Mouse (Mus musculus) mouse trophoblast stem cell (cell line): ENCODE data around the gene Eps8.

Source experiments
- in situ Hi-C, 2 experiments: fragments of 300-500 bp; cut with MseI, MboI; formaldehyde crosslinking; loops; 2 replicates in 1 of 2; 3 replicates in 1 of 2; pipeline ENCODE4 v1.15.1; 2025

The Eps8 gene

DNA sequence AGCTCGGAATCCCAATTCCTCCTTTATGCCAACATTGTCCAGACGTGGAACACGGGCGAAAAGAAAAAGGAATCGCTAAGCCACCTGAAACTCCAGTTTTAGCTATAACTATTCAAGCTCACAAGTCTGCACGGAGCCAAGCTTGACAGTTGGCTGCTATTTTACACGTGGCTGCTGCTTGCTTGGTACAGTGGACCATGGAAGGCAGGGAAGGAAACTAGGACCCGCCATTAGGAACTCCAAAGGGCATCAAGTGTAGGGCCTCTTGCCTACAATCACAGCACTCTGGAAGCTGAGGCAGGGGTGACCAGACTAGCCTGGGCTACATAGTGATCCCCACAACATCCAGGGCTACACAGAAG is 134.4 kb downstream of the Eps8 start:
- in situ Hi-C loops, result no loop called here

DNA sequence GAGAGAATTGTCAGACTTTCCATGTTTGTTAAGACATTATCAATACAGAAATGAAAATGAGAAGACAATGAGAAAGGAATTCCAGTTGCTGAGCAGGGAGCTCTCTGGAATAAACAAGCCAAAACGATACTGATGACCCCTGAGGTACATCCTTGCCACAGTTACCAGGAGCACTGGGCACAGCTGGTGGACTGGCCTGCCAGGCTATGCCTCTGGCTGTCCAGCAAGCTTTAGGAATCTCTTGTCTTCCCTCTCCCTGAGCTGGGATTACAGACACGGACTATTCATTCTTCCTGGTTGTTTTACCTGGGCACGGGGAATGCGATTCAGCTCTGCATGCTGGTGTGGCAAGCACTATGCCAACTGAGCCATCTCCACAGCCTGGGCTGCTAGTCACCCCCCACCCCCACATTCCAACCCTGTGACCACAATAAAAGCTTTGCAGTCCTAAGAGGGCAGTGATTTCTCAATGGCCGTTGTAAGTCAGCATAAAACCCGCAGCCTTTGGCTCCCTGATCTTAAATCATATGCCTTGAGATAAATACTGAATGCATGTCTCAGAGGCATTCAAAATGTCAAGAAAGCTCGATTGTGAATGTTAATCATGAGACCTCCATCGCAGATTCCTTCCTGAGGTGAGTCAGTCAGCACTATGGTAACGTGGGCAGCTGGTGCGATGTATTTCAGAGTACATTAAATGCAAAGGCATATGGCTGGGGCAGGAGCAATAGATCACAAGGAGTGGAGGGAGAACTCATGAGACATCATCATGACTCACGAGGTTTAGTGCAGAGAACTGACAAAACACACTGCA is 134.9 kb downstream of the Eps8 start:
- in situ Hi-C loops, result no loop called here

DNA sequence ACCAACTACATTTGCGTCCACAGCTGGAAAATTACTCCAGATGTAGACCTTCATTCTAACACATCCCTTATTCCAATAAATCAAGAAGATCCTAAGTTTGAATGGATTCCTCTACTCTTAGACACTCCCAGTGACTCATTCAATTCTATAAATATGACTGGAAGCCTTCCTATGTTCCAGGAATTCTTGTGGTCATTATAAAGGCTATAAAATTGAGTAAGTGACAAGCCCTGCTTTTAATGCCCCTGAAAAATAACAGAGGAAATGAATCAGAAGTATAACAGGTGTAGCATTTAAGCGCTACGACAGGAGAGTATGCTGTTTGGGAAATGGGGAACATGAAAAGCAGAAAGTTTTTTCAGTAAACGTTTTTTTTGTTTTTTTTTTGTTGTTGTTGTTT is 139.8 kb downstream of the Eps8 start:
- in situ Hi-C loops, result no loop called here

DNA sequence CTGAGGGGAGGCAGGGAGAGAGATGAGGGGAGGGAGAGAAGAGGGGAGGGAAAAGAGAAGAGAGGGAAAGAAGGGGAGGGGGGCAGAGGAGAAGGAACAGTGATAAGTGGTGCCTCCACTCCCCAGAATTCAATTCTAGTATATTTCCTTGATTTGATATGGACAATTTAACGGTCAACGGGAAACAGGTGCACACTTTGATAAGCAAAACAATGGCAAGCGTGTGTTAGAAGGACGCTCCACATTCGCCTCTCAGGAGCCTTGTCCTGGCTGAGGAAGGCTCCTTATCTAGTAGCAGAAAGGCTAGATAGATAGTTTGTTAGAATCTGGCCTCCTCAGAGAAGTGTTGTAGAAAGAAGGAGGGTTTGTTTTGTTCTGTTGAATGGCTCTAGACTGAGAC is 141.9 kb downstream of the Eps8 start:
- in situ Hi-C loops, result no loop called here

DNA sequence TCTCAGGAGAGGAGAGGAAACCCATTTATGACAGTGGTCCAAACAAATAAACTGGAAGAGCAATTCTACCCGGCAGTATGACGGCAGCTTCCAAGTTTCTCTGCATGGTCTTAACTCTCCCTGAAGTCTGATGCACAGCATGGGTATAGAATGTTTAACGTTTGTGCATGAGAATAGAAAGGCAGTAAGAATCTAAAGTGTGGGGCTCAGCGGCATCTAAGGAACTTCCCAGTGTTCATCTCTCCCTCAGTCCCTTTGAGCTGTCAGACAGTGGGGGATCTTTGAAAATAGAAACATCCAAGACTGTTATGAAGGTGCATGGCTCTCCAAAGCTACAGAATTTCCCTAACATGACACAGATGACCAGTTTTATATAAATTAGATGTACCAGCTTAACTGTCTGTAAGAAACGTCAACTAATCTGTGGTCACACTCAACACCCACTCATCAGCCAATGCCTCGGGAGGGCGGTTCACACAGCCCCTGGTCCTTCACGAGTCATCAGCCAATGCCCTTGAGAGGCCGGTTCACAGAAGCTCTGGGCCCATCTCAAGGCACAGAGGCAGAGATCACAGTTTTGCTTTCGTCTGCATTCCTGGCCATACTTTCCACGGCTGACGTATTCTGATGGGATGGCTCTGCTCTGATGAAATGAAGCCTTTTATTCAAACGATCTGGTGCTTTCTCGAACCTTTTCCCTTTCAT is 145.2 kb downstream of the Eps8 start:
- in situ Hi-C loops, result no loop called here

DNA sequence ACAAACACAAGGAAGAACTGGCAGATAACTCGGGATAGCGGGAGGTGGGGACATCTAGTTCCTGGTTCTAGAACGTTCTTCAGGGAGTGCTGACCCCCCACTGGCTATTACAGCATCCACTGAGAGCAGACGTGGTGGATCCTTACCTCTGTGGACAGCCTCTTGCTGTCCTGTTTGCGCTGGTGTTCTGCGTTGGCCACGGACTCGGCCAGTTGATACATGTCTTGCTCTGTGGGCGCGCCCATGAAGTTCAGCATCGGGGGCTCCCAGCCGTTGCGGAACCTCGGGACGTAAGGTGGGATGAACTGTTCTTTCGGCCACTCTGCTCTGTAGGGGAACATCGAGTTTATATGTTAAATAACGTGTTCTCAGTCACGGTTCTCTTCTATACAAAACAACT is 145.7 kb downstream of the Eps8 start:
- in situ Hi-C loops, result no loop called here

DNA sequence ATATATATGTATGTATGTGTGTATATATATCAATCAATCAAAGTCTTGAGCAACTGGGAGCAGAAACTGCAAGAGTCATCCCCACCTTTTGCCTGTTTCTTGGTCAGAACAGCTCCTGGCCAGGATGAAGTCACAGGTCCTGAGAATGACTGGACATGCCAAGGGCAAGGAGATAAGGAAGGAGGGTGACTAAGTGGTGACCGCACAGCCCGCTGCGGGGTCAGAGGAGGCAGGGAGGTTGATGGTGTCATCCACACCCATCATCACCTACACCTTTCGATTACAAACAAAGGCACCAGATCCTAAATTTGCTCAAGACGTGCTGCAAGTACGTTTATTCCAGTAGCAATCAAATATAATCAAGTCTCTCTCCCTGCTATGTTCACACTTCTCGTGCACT is 148.1 kb downstream of the Eps8 start:
- in situ Hi-C loops, result no loop called here

DNA sequence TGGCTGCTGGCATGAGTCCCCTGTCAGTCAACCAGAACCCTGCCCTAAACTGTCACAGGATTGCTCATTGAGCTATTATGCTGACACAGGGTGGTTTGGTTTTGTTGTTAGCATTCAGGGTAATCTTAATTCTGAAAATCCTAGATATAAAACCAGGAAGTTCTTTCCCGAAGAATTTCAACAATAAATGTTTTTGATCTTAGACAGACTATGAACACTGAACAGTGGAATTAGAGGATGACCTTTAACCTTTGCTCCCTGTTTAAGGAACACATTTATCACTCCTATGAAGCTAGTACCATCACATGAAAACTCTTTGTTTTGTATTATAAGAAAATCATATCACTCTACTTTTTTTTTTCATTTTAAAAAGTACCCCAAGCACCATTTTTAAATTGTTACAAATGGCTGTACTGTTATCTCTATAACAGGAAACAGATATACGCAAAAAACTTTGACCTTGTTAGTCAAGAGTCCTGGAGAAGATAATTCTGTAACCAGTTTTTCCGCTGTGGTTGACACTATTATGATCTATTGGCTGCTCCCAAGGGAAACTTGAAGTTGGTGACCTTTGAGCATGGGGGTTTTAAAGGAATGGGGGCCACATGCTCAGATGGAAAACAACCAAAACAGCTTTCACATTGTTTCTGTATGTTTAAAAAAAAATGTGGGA is 149.0 kb downstream of the Eps8 start:
- in situ Hi-C loops, result no loop called here

DNA sequence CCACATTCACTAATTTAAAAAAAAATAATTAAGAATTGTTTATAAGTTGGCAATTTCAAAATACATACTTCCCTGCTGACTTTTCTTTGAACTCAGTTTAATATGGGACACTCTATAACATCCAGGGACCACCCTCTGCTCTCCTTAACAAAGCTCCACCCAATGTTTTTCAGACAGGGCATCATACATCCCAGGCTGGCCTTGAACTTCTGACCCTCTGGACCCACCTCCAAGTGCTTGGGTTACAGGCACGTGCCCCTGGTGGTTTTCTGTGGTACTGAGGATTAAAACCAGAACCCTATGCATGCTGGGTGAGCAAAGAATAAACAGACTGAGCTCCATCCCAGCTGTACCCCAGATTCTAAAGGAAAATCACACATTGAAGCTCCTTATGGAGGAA is 150.6 kb downstream of the Eps8 start:
- in situ Hi-C loops, result no loop called here

DNA sequence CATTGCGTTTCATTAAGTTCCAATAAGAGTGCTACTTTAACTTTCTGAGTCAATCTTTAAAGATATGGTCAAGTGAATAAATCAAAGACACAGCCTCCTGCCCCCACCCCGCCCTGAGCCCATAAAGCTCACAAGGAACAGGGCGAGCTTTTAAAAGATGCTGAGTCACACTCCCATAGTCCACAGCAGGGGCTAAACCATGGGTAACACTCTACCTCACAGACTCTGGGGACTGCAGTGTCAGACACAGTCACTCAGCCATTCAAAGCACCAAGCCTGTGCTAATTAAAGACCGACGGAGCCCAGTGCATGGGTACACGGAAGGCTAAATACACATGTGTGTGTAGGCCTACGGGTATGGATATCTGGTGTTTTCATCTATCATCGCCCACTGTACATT is 151.2 kb downstream of the Eps8 start:
- in situ Hi-C loops, result no loop called here

DNA sequence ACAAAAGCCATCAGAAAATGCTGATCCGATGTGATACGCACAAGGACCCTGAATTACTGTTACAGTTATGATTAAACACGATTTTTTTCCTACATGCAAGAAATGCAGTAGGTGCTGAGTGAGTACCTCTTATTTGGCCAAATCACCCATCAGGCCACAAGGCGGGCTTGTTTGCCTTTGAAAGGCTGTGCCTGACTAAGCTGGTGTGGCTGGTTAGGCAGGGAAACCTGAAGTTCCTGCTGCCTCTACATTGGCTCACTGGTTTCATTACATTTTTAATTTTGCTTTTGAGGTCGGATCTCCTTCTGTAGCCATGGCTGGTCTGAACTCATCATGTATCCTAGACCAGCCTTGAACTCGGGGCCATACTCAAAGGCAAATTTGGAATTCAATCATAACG is 151.7 kb downstream of the Eps8 start:
- in situ Hi-C loops, result no loop called here

DNA sequence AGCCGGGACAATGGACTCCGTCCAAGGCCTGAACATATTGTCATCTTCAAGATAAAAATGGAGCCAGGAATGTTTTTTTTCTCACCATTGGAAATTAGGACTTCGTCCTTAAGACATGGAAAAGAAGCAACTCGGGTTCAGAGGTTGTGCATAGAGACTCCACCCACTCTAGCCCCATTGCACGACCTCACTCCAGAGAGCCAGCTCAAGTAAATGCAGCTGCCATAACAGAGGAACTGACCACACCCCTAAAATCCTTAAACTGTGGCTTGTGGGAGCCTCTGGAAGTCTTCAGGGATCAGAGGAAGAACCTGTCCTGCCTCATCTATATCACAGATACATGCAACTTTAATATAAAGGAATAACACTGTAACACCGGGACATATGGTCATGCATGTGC is 155.9 kb downstream of the Eps8 start:
- in situ Hi-C loops, result no loop called here

DNA sequence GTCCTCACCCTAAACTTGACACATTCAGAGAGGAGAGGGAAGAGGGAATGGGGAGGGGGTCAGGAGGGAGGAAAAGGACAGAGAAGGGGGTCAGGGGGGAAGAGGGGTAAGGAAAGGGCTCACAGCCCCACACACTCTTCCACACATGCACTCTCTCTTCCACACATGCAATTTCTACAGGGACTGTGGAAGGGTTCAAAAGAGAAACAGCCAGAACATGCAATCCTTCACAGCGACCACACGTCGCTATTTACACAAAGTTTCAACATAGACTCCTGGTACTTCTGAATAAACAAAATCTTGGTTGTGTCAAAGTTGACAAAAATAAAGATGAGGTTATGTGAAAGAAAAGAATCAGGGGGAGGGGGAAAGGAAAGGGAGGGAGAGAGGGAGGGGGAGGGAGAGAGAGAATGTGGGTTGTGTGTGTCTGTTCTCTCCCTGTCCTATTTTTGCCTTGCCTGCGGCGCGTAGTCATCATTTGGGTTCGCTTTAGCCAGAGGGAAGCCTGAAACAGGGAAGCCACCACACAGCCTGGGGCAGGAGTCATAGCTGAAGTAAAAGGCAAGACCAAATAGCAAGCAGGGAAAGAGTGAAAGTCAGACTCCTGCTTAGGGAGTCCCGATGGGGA is 157.4 kb downstream of the Eps8 start:
- in situ Hi-C loops, result no loop called here

DNA sequence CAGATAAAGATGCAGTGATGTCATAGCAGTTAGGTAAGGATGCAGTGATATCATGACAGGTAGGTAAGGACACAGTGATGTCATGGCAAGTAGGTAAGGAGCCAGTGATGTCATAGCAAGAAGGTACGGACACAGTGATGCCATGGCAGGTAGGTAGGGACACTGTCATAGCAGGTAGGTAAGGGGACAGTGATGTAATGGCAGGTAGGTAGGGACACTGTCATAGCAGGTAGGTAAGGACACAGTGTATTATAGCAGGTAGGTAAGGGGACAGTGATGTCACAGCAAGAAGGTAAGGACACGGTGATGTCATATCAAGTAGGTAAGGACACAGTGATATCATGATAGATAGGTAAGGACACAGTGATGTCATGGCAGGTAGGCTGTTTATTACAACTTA is 158.1 kb downstream of the Eps8 start:
- in situ Hi-C loops, result no loop called here

DNA sequence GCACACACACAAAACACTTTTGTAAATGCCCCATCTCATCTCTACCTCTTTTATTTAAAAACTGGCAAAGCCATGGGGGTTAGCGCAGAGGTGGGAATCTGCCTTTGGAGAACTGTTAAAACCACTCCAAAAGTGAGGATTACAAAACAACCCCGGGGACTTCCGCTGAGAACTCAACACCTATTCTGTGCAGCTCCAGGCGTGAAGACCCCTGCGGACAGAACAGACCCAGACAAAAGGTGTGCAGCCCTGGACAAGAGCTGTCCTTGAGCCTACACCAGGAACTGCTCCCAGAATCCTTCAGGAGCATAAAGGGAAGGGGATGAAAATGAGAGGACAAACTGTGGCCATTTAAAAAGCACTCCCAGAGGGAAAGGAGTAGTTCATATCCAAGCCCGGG is 159.4 kb downstream of the Eps8 start:
- in situ Hi-C loops, result no loop called here

DNA sequence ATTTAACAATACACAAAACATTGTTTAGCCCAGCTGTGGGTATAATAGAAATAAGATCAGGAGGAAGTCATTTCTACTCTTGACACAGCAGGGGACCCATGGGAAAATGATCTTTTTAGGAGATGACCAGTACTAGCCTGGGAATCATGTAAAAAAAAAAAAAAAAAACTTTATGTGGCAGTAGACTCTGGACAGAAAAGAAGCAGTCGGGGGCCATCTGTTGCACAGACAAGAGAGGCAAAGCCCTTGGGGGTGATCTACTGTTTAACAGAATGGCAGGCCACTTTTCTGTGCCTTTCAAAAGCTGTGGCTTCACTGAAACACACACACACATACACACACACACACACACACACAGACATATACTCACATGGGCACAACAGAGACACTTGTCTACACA is 159.9 kb downstream of the Eps8 start:
- in situ Hi-C loops, result no loop called here

DNA sequence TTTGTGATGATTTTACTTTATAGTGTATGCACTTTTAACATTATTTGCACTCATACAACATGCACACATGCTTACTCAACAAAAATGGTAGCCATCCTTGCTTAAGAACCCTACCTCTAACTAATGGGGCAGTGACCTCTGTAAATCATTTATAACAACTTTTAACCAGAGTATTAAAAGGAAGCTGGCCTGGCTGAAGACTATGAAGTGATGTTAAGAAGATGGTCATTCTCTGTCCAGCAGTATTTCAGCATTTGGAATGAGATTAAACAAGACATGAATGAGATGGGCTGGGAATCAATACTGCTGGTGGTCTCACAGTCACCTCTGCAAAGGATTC is 160.6 kb downstream of the Eps8 start:
- in situ Hi-C loops, result no loop called here

DNA sequence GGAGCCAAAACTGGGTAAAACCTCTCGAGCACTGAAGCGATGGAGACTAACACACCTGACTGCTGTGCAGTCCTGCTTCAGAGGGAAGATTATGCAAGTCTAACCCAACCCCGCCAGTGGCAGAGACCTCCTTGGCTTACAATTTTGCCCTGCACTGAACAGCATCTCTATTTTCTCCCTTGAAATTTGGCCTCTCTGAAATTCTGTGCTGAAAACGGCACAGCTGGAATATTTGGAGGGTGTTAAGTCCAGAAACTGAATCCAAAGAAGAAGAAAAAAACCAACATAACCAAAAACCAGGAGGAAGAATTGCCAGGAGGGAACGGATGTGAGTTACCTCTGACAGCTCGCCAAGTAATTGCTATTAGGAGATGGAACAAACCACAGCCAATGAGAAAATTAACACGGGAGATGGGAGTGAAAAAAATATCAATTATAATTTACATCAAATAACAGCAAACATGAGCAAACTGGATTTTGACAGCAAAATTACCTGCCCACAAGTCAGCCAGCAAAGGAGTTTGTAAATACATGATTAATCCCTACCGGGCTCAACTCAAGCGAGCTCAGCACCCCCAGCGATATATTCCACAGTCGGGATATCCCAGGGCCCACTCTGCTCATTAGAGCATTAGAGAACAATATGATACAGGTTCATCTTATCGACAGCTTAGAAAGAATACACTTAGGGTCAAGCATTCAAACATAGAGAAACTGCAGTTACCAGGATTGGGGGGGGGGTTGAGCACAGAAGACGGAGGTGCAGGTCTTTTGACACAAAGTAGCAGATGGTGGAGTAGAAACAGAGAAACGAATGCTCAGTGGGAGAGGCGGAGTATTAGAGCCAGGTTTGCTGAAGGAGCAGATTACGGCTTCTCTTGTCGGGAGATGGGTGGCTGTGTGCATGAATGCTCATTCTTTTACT is 161.2 kb downstream of the Eps8 start:
- in situ Hi-C loops, result no loop called here

DNA sequence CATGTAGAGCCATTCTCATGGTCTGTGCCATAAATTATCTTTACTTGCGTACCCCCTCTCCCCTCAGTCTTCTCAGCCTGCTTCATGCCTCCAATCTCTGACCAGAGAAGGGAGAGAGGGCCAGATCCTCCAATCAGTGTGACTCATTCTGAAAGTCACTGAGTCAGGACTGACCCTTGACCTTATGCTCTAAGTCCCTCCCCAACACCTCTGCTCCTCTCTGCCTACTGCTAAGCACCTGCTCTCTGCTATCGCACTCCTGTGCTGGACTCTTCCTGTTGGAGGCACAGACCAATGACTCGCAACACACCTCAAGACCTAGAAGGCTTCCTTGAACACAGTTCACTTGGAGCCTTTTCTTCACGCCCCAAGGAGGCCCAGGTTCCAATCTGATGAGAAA is 162.1 kb downstream of the Eps8 start:
- in situ Hi-C loops, result no loop called here

DNA sequence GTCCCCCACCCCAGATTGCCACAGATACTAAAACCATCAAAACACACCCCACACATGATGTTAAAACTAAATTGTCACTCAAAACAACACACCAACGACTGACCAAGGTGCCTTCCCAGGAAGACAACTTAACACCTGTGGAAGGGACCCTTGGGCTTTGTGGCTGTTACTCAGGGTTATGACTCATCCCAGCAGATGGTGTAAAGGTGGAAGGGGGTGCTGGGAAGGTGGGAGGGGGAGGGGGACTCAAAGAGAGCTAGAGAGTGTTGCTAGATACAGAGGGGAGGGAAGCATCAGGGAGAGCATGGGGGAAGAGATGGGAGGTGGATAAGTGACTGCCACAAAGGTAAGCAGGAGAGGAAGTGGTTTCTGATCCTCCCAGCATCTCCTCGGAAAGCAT is 163.0 kb downstream of the Eps8 start:
- in situ Hi-C loops, result no loop called here

DNA sequence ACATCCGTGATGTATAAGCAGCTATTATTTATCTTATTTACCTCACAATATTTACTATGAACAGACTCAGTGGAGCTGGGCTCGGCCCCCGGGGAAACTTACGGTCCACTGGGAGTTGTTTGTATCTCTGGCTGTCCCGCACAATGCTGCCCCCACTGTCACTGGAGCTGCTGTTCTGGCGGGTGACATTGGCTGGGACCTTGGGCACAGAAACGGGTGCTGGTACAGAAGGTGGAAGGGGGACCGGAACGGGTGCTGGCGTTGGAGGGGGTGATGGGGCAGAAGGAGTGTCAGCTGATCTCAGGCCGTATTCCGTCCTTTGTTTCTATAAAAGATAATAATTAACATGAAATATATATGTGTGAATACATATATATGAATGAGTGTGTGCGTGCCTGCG is 164.6 kb downstream of the Eps8 start:
- in situ Hi-C loops, result no loop called here

DNA sequence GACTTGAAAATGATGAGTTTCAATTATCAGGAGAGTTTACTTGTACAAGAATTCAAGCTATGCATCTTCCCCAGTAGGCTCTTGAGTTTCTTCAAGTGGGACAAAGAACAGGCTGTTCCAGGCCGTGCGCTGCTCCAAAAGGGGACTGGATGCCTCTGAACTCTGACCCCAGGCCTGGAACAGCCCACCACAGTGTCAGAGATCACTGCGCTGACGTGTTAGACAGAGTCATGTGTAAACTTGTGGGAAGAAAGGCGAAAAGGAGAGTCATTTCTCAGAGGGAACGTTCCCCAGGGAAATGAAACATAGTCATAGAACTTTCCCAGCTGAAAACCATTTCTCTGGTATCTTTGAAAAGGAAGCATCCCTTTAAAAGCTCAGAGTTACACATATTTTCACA is 167.2 kb downstream of the Eps8 start:
- in situ Hi-C loops, result no loop called here
